7 mouse cellular contexts compared by ENCODE assay signal in genomic region chr5:142387716-142388115, GRCm38 (mm10). TPM values are rescaled to one million over a fixed set of nuclear protein-coding genes. Genes with fewer than 3 reads are reported as not detected.
DNase-seq lines count a peak whose midpoint lies in the region; ATAC-seq lines count a peak whose summit lies in the region.

No protein-coding gene starts in this region.

- peak; percentile 44 for DNase-seq in neural tube, embryonic 11.5 days (ENCODE audit: low spot score)
- no peak for DNase-seq in neural tube, embryonic 10.5 days (ENCODE audit: extremely low spot score, low spot score)
- DNase-seq in embryo, embryonic 11 days = peak; percentile 52
- peak; percentile 48 for DNase-seq in limb, embryonic 11.5 days (ENCODE audit: low spot score)
- no peak for DNase-seq in heart, postnatal 10 days
- DNase-seq in layer of hippocampus, postnatal 25 days (ENCODE audit: extremely low spot score in 1 of 2, low spot score in 1 of 2) = no peak

- ATAC-seq in neural tube, embryonic 11.5 days (ENCODE audit: insufficient read depth, low FRiP score, low TSS enrichment) = no peak
- no peak for ATAC-seq in limb, embryonic 11.5 days (ENCODE audit: insufficient number of reproducible peaks, low FRiP score, low TSS enrichment, low read depth)
- no peak for ATAC-seq in stomach, embryonic 15.5 days (ENCODE audit: insufficient read depth, low FRiP score, low read depth)

- H3K36me3 ChIP-seq in neural tube, embryonic 11.5 days (ENCODE audit: control insufficient read depth, insufficient read depth, low read length) = no peaks in the 10 kb centered on the region
- H3K36me3 ChIP-seq in limb, embryonic 11.5 days (ENCODE audit: control insufficient read depth, insufficient read depth, low read length) = no peaks in the 10 kb centered on the region
- H3K36me3 ChIP-seq in stomach, embryonic 15.5 days = no peaks in the 10 kb centered on the region

- no peak overlapping the region for H3K4me3 ChIP-seq in neural tube, embryonic 11.5 days (ENCODE audit: low read depth, low read length)
- no peak overlapping the region for H3K4me3 ChIP-seq in limb, embryonic 11.5 days (ENCODE audit: low read depth, low read length)
- H3K4me3 ChIP-seq in stomach, embryonic 15.5 days (replicated peaks) = no peak overlapping the region

- H3K4me2 ChIP-seq in neural tube, embryonic 11.5 days (ENCODE audit: low read depth) = no peak overlapping the region
- H3K4me2 ChIP-seq in limb, embryonic 11.5 days (ENCODE audit: low read depth, severe bottlenecking) = no peak overlapping the region
- no peak overlapping the region for H3K4me2 ChIP-seq in stomach, embryonic 15.5 days

- H3K27me3 ChIP-seq in neural tube, embryonic 11.5 days (ENCODE audit: control insufficient read depth, insufficient read depth, low read length) = no peaks in the 10 kb centered on the region
- H3K27me3 ChIP-seq in limb, embryonic 11.5 days (ENCODE audit: control insufficient read depth, insufficient read depth, low read length) = no peaks in the 10 kb centered on the region
- no peaks in the 10 kb centered on the region for H3K27me3 ChIP-seq in stomach, embryonic 15.5 days (replicated peaks)

- intact Hi-C loops in heart, postnatal 10 days (cut with DNase I) = no loop called here

- no peak overlapping the region; the same call in 1 of the 2 replicates for H3K27ac ChIP-seq in neural tube, embryonic 11.5 days (ENCODE audit: low read depth, low read length)
- no peak overlapping the region for H3K27ac ChIP-seq in limb, embryonic 11.5 days (replicated peaks; ENCODE audit: low read depth, low read length)
- peak overlapping the region; percentile 55; the same call in 1 of the 2 replicates for H3K27ac ChIP-seq in stomach, embryonic 15.5 days

- H3K4me1 ChIP-seq in neural tube, embryonic 11.5 days (ENCODE audit: control insufficient read depth, insufficient read depth, low read length) = peaks cover 23% of the 10 kb centered on the region
- H3K4me1 ChIP-seq in limb, embryonic 11.5 days (ENCODE audit: control insufficient read depth, insufficient read depth, low read length) = peaks cover 23% of the 10 kb centered on the region
- peaks cover 17% of the 10 kb centered on the region for H3K4me1 ChIP-seq in stomach, embryonic 15.5 days

- 81% methylated on average over 4 of the region's 4 CpGs for WGBS in neural tube, embryonic 11.5 days
- WGBS in limb, embryonic 11.5 days = 76% methylated on average over 4 of the region's 4 CpGs
- WGBS in stomach, embryonic 15.5 days = 76% methylated on average over 4 of the region's 4 CpGs

- H3K9ac ChIP-seq in neural tube, embryonic 11.5 days (ENCODE audit: low read length) = no peak overlapping the region
- H3K9ac ChIP-seq in limb, embryonic 11.5 days (ENCODE audit: low read length) = no peak overlapping the region
- no peak overlapping the region for H3K9ac ChIP-seq in stomach, embryonic 15.5 days

- no peaks in the 10 kb centered on the region for H3K9me3 ChIP-seq in neural tube, embryonic 11.5 days (ENCODE audit: control insufficient read depth, low read length)
- no peaks in the 10 kb centered on the region for H3K9me3 ChIP-seq in limb, embryonic 11.5 days (ENCODE audit: control insufficient read depth, low read length)
- H3K9me3 ChIP-seq in stomach, embryonic 15.5 days = no peaks in the 10 kb centered on the region

RNA-seq across cellular contexts. Expression of gene Foxk1, which starts 13.6 kb away (rescaled TPM):
- 3.9 and 4.7 TPM in 2 replicates for polyA plus RNA-seq in neural tube, embryonic 11.5 days (2014; fragmentation: Nextera tagmentation; extraction: Ambion mirVana)
- polyA plus RNA-seq in limb, embryonic 11.5 days (2014; fragmentation: Nextera tagmentation; extraction: Ambion mirVana) = 3.3 and 4.7 TPM in 2 replicates
- 5.6 and 5.7 TPM in 2 replicates for polyA plus RNA-seq in stomach, embryonic 15.5 days (2015; fragmentation: Nextera tagmentation; extraction: Ambion mirVana)
- total RNA-seq in heart, postnatal 10 days (2021) = 10 to 100 TPM; 16.8 to 19.0 TPM
- 10 to 100 TPM; 40.6 to 45.7 TPM for total RNA-seq in layer of hippocampus, postnatal 25 days (2021)

Comparison
In these comparisons a context has a peak if more than half of its experiments do, and no peak if none do; other contexts are left out.
1. DNase-seq: peak in neural tube, embryonic 11.5 days (single experiment), embryo, embryonic 11 days (single experiment) and limb, embryonic 11.5 days (single experiment); none in neural tube, embryonic 10.5 days (single experiment), heart, postnatal 10 days (0 of 2) and layer of hippocampus, postnatal 25 days (0 of 2).